Mouse (Mus musculus): ENCODE measurements around the gene Ace2.

DNA sequence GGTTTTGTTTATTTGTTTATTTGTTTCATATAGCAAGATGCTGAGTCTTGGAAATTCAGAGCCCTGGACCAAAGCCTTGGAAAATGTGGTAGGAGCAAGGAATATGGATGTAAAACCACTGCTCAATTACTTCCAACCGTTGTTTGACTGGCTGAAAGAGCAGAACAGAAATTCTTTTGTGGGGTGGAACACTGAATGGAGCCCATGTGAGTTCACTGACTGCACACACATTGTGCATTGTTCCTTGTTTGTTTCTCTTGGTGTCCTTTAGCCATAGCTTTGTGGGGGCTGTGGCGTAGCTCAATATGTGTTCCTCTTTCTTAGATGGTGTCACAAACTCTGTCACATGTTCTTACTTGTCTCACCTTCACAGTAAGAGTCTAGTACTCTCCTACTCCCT, 36.6 kb downstream of the Ace2 start:
- TF ChIP-seq CTCF (IDR thresholded peaks at IDR 0.05; ENCODE audit: low read depth) (no peak), EP300 (IDR thresholded peaks at IDR 0.05; ENCODE audit: low read depth) (no peak)

Data from liver, embryonic 14.5 days (tissue).